Mouse (Mus musculus) brain, adult 2 months (tissue): ENCODE measurements around the gene Dctn2.
"Not testable (repeated sequence)": the region's sequence is repeated elsewhere in the genome, so short reads cannot be mapped to it uniquely, and the experiment has no call there.

ENCODE experiments used
- DNase-seq: peaks from one replicate; pipeline ENCODE4 v3.0.0; 2011; ENCODE audit warnings: low read depth, low spot score

Dctn2 gene

DNA sequence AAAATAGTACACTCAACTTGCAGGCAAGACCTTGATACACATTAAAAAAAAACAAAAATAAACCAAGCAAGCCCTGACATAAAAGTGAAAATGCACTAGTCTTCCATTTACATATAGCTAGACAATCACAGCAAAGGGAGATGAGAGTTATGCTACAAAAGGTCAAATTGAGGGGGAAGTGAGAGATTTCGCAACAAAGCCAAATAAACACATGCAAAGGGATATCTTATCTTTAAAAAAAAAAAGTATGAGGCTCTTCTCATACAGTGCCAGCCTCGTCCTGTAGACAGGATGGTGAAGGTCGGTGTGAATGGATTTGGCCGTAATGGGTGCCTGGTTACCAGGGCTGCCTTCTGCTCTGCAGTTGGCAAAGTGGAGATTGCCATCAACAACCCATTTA lies 46.7 kb downstream of the Dctn2 start:
- no peak for DNase-seq

GRCm38 (mm10) chr10:127313516-127313915 lies 47.3 kb downstream of the Dctn2 start:
- DNase-seq, result not testable (repeated sequence)

- not testable (repeated sequence) for DNase-seq
Measured at GRCm38 (mm10) chr10:127314950-127315349, 48.8 kb downstream of the Dctn2 start.

- DNase-seq, result no peak
Measured at GRCm38 (mm10) chr10:127317277-127317676, 51.1 kb downstream of the Dctn2 start.

- no peak for DNase-seq
Measured at GRCm38 (mm10) chr10:127318009-127318408, 51.8 kb downstream of the Dctn2 start.

DNA sequence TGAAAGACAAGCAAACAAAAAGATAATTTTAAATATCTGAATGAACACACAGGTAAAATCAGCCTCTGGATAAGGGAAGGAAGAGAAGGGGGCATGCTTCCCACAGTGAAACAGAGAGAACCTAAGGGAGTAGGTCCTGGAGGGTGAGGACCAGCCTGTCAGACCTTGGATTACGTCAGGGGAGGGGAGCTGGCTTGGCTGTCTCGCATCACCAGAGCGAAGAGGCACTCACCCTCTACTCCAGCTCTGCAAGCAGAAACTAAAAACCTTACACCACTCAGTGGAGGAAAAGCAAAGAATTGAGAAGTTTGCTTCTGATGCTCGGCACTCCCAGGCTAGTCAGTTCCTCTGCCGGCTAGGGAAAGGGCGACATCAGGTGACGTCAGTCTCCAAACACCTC lies 53.8 kb downstream of the Dctn2 start:
- DNase-seq, result no peak

DNA sequence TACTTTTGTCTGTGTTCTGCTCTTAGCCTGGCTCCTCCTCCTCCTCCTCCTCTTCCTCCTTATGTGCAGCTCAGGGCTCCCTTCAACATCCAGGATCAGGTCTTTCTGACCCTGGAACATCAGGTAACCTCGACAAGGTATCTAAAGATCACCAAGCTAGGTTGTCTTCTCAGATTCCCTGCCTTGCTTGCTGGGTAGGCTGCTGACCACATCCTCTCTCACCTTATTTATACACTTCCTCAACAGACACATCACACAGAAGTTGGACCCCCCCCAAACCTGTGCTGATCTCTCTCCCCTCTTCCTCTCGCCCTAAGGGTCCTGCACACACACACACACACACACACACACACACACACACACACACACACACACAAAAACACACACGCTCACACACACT lies 55.5 kb downstream of the Dctn2 start, which contains the start of gene Arhgap9:
Arhgap9 (plus strand) TSS at position 344 of the 400 bp plus-strand sequence.
- DNase-seq, result no peak

DNA sequence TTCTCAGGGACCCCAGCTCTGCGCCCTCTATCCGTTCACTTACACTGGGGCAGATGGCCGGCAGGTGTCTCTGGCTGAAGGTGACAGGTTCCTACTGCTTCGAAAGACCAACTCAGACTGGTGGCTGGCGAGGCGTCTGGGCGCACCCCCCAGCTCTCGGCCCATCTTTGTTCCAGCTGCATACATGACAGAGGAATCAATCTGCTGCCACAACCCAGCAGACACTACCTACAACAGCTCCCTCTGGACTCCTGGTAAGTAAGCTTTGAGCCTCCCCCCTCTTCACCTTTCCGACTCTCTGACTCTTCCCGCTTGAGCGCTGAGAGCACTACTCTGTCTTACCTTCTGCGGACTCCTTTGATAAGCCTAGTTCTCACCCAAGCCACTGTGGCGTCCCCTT lies 56.0 kb downstream of the Dctn2 start:
- DNase-seq, result no peak

DNA sequence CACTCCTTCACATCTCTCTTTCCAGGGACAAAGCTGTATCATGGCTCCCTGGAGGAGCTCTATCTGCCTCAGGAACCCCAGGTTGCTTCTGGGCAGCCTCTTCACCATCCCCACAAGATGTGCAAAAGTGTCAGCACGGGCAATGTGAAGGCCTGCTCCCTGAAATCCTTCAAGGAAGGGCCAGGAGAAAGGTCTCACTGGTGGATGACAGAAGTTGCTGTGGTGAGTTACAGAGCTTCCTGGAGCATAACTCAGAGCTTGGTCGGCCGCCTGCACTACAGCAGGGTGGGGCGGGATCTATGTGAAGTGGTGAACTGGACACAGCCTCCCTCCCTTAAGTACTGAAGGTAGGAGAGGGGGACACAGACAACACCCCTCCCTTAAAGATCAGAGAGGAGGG lies 56.5 kb downstream of the Dctn2 start:
- DNase-seq, result no peak

DNA sequence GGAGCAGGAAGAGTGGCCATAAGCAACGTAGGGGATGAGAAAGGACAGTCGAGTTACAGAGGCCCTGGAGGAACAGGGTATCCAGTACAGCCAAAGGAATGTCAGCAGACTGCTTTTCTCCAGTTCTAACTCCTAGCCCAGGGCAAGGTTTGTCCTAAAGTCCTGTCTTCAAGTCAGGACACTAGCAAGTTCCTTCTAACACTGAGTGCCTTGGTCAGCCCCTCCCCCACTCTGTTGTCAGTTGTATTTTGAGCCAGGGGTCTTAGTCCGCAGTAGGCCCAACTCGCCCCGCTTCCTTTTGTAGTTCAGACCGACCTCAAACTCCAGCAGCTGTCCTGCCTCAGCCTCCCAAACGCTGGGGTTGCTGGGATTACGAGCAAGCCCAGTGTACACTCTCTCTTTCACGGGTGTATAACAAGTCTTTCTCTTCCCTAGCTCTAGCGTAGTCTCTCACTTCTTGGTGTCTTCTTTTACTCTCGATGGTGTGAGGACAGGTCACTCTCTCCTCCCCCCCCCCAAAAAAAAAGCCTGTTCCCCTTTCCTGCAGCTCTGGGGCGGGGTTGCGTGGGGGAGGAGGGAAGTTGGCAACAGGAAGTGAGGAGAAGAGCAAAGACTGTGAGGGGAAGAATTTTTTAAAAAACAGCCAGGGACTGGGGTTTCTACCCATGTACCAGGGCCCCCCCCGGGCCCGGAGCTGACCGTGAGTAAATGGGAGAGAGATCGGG lies 57.1 kb downstream of the Dctn2 start:
- peak; percentile 14 for DNase-seq

- peak; percentile 50 for DNase-seq
Measured at GRCm38 (mm10) chr10:127324495-127324894, 58.3 kb downstream of the Dctn2 start.

- no peak for DNase-seq
Measured at GRCm38 (mm10) chr10:127325454-127326016, 59.4 kb downstream of the Dctn2 start.

GRCm38 (mm10) chr10:127326017-127326801 lies 60.0 kb downstream of the Dctn2 start:
- no peak for DNase-seq

GRCm38 (mm10) chr10:127326828-127327227 lies 60.7 kb downstream of the Dctn2 start:
- DNase-seq, result peak; percentile 16

DNA sequence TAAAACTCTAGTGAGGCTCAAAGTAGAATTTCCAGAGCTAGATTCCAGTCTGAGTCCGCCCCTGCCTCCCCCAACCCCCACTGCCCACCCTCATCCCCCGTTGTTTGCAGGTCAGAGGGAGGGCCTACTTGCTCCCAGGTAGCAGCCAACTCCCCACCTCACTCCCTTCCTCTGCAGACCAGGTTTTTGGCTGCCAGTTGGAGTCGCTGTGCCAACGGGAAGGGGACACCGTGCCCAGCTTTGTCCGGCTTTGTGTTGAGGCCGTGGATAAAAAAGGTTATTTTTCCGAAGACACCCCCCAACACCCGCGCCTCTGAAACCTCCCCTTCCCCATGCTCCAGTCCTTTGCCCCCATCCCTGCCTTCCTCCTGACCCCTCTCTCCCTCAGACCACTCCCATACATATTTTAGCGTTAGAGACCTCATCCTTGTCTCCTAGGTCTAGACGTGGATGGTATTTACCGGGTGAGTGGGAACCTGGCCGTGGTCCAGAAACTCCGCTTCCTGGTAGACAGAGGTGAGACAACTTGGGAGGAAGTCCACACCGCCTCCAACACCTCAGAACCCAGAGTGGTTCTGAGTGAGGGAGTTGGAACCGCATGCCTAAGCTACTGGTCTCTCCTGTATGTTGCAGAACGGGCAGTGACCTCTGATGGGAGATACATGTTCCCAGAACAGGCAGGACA lies 61.4 kb downstream of the Dctn2 start:
- DNase-seq, result no peak

GRCm38 (mm10) chr10:127330212-127330611 lies 64.0 kb downstream of the Dctn2 start:
- no peak for DNase-seq
